Mouse (Mus musculus): Measurements from ENCODE around the gene Gm10073. TPM values are rescaled to one million over a fixed set of nuclear protein-coding genes. Genes with fewer than 3 reads are reported as not detected.
"Not testable (repeated sequence)": the region's sequence is repeated elsewhere in the genome, so short reads cannot be mapped to it uniquely, and the experiment has no call there.

Gene Gm10073
- polyA plus RNA-seq, 1 experiment, result 34.0 TPM

DNA sequence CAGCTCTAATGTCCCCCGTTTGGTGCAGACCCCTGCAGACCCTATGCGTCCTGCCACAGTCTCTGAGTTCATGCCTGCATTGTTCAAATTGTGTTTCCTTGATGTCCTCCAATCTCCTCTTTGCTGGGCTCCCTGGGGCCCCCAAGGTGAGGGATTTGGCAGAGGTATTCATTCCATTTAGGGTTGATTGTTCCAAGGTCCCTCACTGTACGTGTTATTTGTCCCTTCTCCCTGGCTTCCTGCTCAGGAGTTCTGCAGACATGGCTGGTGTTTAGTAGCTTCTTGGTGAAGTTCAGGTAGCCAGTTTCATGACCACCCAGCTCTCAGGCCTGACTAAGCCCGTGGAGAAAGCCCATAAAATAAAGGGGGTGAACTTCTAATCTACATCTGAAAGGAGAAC lies 43.4 kb upstream of the Gm10073 start:
- no peaks in the 10 kb centered on the region for H3K27me3 ChIP-seq (replicated peaks; ENCODE audit: control insufficient read depth, insufficient read depth, low read length)
- WGBS, result 51% methylated on average over 4 of the region's 4 CpGs

DNA sequence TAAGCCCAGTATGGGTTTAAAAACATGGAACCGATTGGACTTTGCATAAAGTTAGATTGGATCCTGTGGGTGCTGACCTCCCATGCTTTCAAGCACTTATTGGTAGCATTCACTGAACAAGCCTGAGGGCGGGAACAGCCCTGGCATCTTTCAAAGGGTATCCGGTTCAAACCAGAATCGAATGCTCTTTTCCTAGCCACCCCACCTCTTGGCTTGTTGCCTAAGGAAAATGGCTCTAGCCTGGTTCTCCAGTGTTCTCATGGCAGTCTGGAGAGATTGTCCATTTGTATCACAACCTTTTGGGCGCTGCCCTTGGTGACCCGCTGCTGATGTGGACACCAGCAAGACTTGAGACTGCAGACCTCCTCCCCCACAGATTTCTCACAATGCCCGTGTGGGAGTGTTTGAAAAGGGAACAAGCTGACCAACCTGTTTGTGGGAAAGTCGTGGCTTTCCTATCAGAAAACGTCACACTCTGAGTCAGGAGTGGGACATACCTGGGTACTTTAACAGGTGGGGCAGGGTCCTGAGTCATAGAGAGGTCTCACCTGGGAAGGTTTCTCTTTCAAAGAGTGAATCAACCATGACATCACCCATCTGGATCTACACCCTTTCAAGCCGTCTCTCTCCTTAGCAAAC lies 42.5 kb upstream of the Gm10073 start:
- TF ChIP-seq CTCF (conservative IDR thresholded peaks at IDR 0.05; ENCODE audit: insufficient read depth, insufficient read length, low read depth, low read length), result no peak
- no peak for TF ChIP-seq POLR2A (IDR thresholded peaks at IDR 0.05; ENCODE audit: low read depth, low read length)
- H3K27me3 ChIP-seq (replicated peaks; ENCODE audit: control insufficient read depth, insufficient read depth, low read length), result no peaks in the 10 kb centered on the region
- DNase-seq, result peak; percentile 82
- peaks cover 35% of the 10 kb centered on the region for H3K4me1 ChIP-seq (ENCODE audit: control insufficient read depth, insufficient read depth, low read length)
- peak overlapping the region; percentile 67 for H3K27ac ChIP-seq (ENCODE audit: insufficient read depth, low read depth, low read length)
- 54% methylated on average over 10 of the region's 10 CpGs for WGBS
- no peak overlapping the region for H3K4me3 ChIP-seq (ENCODE audit: insufficient read depth, low read depth, low read length)
- H3K36me3 ChIP-seq (ENCODE audit: control insufficient read depth, insufficient read depth, low read length), result no peaks in the 10 kb centered on the region

More for the DNA sequence above, 43.4 kb upstream of the Gm10073 start:
- DNase-seq, result no peak
- H3K36me3 ChIP-seq (ENCODE audit: control insufficient read depth, insufficient read depth, low read length), result no peaks in the 10 kb centered on the region
- H3K27ac ChIP-seq (ENCODE audit: insufficient read depth, low read depth, low read length), result peak overlapping the region; percentile 57; the same call in 1 of the 2 replicates
- TF ChIP-seq CTCF (conservative IDR thresholded peaks at IDR 0.05; ENCODE audit: insufficient read depth, insufficient read length, low read depth, low read length) (no peak), POLR2A (IDR thresholded peaks at IDR 0.05; ENCODE audit: low read depth, low read length) (no peak)
- no peak overlapping the region for H3K4me3 ChIP-seq (ENCODE audit: insufficient read depth, low read depth, low read length)
- peaks cover 36% of the 10 kb centered on the region for H3K4me1 ChIP-seq (ENCODE audit: control insufficient read depth, insufficient read depth, low read length)

DNA sequence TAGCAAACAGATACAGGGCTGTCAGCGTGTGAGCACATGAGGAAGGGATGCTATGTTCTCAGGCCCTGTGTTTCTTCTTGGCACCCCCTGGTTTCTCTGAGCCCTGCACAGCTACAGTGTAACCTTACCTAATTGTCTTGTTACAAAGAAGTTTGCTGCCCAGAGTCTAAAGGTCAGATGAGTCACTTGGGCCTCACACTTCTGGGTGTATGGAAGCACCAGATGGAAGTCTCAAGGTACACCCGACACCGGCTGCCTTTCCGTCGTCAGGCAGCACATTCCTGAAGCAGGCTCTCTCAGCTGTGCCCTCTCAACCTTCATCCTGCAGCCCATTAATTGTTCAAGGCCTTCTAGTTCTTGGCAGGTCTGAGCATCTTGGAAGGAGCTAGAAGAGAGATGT lies 41.4 kb upstream of the Gm10073 start:
- H3K27ac ChIP-seq (ENCODE audit: insufficient read depth, low read depth, low read length), result peak overlapping the region; percentile 67
- H3K27me3 ChIP-seq (replicated peaks; ENCODE audit: control insufficient read depth, insufficient read depth, low read length), result no peaks in the 10 kb centered on the region
- no peaks in the 10 kb centered on the region for H3K36me3 ChIP-seq (ENCODE audit: control insufficient read depth, insufficient read depth, low read length)
- TF ChIP-seq CTCF (conservative IDR thresholded peaks at IDR 0.05; ENCODE audit: insufficient read depth, insufficient read length, low read depth, low read length), result no peak
- TF ChIP-seq POLR2A (IDR thresholded peaks at IDR 0.05; ENCODE audit: low read depth, low read length), result no peak
- no peak overlapping the region for H3K4me3 ChIP-seq (ENCODE audit: insufficient read depth, low read depth, low read length)
- peak; percentile 89 for DNase-seq
- 19% methylated on average over 5 of the region's 5 CpGs for WGBS
- H3K4me1 ChIP-seq (ENCODE audit: control insufficient read depth, insufficient read depth, low read length), result peaks cover 34% of the 10 kb centered on the region

DNA sequence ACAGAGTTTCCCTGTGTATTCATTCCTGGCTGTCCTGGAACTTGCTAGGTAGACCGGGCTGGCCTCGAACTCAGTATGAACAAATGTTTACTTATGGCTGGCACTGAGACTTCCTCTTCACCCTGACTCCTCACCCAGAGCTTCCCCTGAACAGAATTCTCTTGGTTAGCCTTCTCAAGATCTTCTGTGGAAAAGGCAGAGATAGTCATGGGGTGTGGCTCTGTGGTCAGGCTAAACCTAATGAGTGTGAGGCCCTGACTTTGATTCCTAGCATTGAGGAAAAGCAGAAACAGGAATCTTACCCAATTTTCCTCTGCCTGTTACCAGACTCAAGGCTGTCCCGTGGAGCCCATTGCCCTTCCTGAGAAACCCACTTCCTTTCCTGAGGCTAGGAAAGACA lies 38.8 kb upstream of the Gm10073 start:
- H3K36me3 ChIP-seq (ENCODE audit: control insufficient read depth, insufficient read depth, low read length), result no peaks in the 10 kb centered on the region
- DNase-seq, result no peak
- TF ChIP-seq CTCF (conservative IDR thresholded peaks at IDR 0.05; ENCODE audit: insufficient read depth, insufficient read length, low read depth, low read length) (no peak), POLR2A (IDR thresholded peaks at IDR 0.05; ENCODE audit: low read depth, low read length) (no peak)
- H3K4me1 ChIP-seq (ENCODE audit: control insufficient read depth, insufficient read depth, low read length), result peaks cover 34% of the 10 kb centered on the region
- no peak overlapping the region; the same call in 1 of the 2 replicates for H3K27ac ChIP-seq (ENCODE audit: insufficient read depth, low read depth, low read length)
- 70% methylated on average over 3 of the region's 3 CpGs for WGBS
- H3K27me3 ChIP-seq (replicated peaks; ENCODE audit: control insufficient read depth, insufficient read depth, low read length), result no peaks in the 10 kb centered on the region
- H3K4me3 ChIP-seq (ENCODE audit: insufficient read depth, low read depth, low read length), result no peak overlapping the region

DNA sequence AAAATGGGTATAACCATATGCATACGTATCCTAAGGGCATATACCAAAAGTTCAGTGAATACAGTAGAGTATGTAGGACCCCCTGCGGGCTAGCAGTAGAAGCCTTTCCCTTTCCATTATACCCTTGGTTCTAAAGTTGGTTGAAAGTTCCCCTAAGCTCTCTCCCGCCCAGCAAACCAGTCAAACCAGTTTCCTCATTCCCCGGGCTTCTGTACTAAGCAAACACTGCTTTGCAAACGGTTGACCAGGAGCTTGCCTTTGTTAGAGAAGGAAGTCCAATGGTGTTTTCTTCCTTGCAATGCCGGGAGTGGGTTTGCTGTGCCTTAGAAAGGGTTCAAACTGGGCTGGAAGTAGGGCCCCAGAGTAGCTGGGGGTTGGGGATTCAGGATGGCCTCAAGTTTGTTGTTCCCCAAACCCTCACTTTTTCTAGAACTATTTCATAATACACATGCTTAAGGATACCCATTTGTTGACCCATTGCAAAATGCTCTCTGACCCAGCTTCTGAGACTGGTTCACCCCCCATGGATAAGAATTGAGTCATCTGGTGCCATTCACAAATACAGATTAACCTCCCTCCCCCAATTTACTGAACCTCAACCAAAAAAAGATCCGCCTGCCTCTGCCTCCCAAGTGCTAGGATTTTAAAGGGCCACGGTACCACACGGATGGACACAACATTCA lies 37.8 kb upstream of the Gm10073 start:
- Histone ChIP-seq H3K36me3 (ENCODE audit: control insufficient read depth, insufficient read depth, low read length) (no peaks in the 10 kb centered on the region), H3K27ac (ENCODE audit: insufficient read depth, low read depth, low read length) (peak overlapping the region; percentile 44), H3K4me3 (ENCODE audit: insufficient read depth, low read depth, low read length) (no peak overlapping the region), H3K27me3 (replicated peaks; ENCODE audit: control insufficient read depth, insufficient read depth, low read length) (no peaks in the 10 kb centered on the region), H3K4me1 (ENCODE audit: control insufficient read depth, insufficient read depth, low read length) (peaks cover 34% of the 10 kb centered on the region)
- 60% methylated on average over 9 of the region's 9 CpGs for WGBS
- DNase-seq, result peak; percentile 69
- TF ChIP-seq POLR2A (IDR thresholded peaks at IDR 0.05; ENCODE audit: low read depth, low read length) (no peak), CTCF (conservative IDR thresholded peaks at IDR 0.05; ENCODE audit: insufficient read depth, insufficient read length, low read depth, low read length) (no peak)

DNA sequence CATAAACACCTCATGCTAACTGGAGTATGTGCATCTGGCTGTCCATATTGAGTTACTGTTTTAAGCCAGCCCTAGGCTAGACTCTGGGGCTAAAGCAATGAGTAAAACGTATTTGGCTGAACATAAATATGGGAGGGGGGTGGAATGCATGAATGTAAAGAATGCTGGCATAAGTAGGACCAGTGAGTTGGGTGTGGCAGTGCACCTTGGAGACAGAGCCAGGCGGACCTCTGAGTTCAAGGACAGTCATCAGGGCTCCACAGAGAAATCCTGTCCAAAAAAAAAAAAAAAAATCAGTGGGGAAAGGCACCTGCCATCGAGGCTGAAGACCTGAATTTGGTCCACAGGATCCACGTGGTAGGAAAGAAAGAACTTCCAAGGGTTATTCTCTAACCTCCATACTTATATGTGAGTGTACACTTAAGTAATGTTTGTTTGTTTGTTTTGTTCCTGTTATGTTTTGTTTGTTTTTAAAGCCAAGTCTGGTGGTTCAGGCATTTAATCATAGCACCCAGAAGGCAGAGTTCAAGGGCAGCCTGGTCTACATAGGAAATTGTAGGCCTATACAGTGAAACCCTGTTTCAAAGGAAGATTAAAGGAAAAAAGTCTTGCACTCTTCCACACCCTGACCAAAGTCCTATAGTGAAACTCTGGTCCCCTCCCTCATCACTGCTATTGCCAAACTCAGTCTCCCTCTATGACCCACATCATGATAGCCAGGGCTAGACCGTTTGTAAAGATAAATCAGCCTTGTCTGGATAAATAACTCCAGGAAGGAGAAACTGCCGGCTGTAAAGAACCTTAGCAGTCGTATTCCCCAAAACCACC lies 36.0 kb upstream of the Gm10073 start:
- H3K36me3 ChIP-seq (ENCODE audit: control insufficient read depth, insufficient read depth, low read length), result no peaks in the 10 kb centered on the region
- DNase-seq, result no peak
- TF ChIP-seq CTCF (conservative IDR thresholded peaks at IDR 0.05; ENCODE audit: insufficient read depth, insufficient read length, low read depth, low read length) (no peak), POLR2A (IDR thresholded peaks at IDR 0.05; ENCODE audit: low read depth, low read length) (no peak)
- no peak overlapping the region for H3K27ac ChIP-seq (ENCODE audit: insufficient read depth, low read depth, low read length)
- H3K4me1 ChIP-seq (ENCODE audit: control insufficient read depth, insufficient read depth, low read length), result peaks cover 23% of the 10 kb centered on the region
- no peak overlapping the region for H3K4me3 ChIP-seq (ENCODE audit: insufficient read depth, low read depth, low read length)
- H3K27me3 ChIP-seq (replicated peaks; ENCODE audit: control insufficient read depth, insufficient read depth, low read length), result no peaks in the 10 kb centered on the region
- 57% methylated on average over 7 of the region's 7 CpGs for WGBS

DNA sequence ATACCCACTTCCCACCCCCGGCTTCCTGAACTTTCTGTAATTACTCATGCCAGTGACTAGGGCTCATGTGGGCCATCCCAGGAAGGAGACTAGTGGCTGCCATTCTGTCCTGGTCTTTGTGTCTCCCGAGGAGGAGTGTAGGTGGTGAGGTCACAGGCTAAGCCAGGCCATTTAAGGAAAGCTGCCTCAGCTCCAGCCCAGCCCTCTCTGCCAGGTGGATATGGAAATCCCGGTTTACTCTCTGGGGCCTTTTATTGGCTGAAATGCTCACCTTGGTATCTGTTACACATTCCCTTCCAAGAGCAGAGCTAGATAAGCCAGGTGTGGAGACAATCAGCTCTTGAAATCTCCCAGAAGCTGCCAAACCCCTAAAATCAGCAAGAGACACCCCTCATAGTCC lies 35.2 kb upstream of the Gm10073 start:
- WGBS, result 33% methylated on average over 3 of the region's 3 CpGs
- Histone ChIP-seq H3K4me1 (ENCODE audit: control insufficient read depth, insufficient read depth, low read length) (peaks cover 20% of the 10 kb centered on the region), H3K27me3 (replicated peaks; ENCODE audit: control insufficient read depth, insufficient read depth, low read length) (no peaks in the 10 kb centered on the region), H3K27ac (ENCODE audit: insufficient read depth, low read depth, low read length) (no peak overlapping the region), H3K36me3 (ENCODE audit: control insufficient read depth, insufficient read depth, low read length) (no peaks in the 10 kb centered on the region), H3K4me3 (ENCODE audit: insufficient read depth, low read depth, low read length) (no peak overlapping the region)
- TF ChIP-seq POLR2A (IDR thresholded peaks at IDR 0.05; ENCODE audit: low read depth, low read length) (no peak), CTCF (conservative IDR thresholded peaks at IDR 0.05; ENCODE audit: insufficient read depth, insufficient read length, low read depth, low read length) (no peak)
- no peak for DNase-seq

DNA sequence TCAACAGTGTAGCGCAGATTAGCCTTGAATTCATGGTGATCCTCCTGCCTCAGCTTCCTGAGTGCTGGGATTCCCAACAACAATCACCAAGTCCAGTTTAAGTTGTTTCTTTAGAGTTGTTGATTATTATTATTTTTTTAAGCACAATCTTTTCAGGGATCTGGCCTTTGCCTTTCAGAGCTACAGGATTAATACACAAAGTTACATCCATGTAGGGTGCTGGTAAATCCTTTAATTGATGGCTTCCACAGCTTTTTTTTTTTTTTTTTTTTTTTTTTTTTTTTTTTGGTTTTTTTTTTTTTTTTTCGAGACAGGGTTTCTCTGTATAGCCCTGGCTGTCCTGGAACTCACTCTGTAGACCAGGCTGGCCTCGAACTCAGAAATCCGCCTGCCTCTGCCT lies 34.5 kb upstream of the Gm10073 start:
- not testable (repeated sequence) for H3K27me3 ChIP-seq (replicated peaks; ENCODE audit: control insufficient read depth, insufficient read depth, low read length); H3K27ac ChIP-seq (ENCODE audit: insufficient read depth, low read depth, low read length); H3K4me3 ChIP-seq (ENCODE audit: insufficient read depth, low read depth, low read length); H3K36me3 ChIP-seq (ENCODE audit: control insufficient read depth, insufficient read depth, low read length); DNase-seq
- 97% methylated on average over 3 of the region's 4 CpGs for WGBS
- peaks cover 16% of the 10 kb centered on the region for H3K4me1 ChIP-seq (ENCODE audit: control insufficient read depth, insufficient read depth, low read length)

All from kidney, adult 2 months (tissue).